Mouse (Mus musculus): ENCODE data around the gene Bag5. TPM values are rescaled to one million over a fixed set of nuclear protein-coding genes. Genes with fewer than 3 reads are reported as not detected.

Bag5 gene
- polyA plus RNA-seq, 1 experiment: 6.2 TPM

GRCm38 (mm10) chr12:111693341-111694270 lies 19.5 kb downstream of the Bag5 start:
- Histone ChIP-seq H3K4me3 (ENCODE audit: extremely low read depth, insufficient read depth, insufficient read length) (no peak overlapping the region), H3K36me3 (ENCODE audit: control insufficient read depth, insufficient read depth, low read length) (no peaks in the 10 kb centered on the region), H3K4me1 (ENCODE audit: control insufficient read depth, insufficient read depth, insufficient read length) (peaks cover 14% of the 10 kb centered on the region; the same call in 1 of the 2 replicates), H3K27me3 (ENCODE audit: control insufficient read depth, insufficient read depth, low read length) (no peaks in the 10 kb centered on the region), H3K27ac (ENCODE audit: insufficient read depth, low read length) (peak overlapping the region; percentile 65)
- no peak for DNase-seq (ENCODE audit: low read depth in 1 of 2, low spot score in 2 of 2)
- no peak for TF ChIP-seq POLR2A (IDR thresholded peaks at IDR 0.05; ENCODE audit: low read depth, low read length)
- TF ChIP-seq CTCF (IDR thresholded peaks at IDR 0.05; ENCODE audit: extremely low read depth, insufficient read depth, insufficient read length, insufficient replicate concordance): no peak
- 73% methylated on average over 18 of the region's 18 CpGs for WGBS

GRCm38 (mm10) chr12:111692899-111693298 lies 20.2 kb downstream of the Bag5 start:
- no peaks in the 10 kb centered on the region for H3K36me3 ChIP-seq (ENCODE audit: control insufficient read depth, insufficient read depth, low read length)
- H3K4me1 ChIP-seq (ENCODE audit: control insufficient read depth, insufficient read depth, insufficient read length): peaks cover 14% of the 10 kb centered on the region; the same call in 1 of the 2 replicates
- H3K27ac ChIP-seq (ENCODE audit: insufficient read depth, low read length): no peak overlapping the region
- no peak overlapping the region for H3K4me3 ChIP-seq (ENCODE audit: extremely low read depth, insufficient read depth, insufficient read length)
- no peaks in the 10 kb centered on the region for H3K27me3 ChIP-seq (ENCODE audit: control insufficient read depth, insufficient read depth, low read length)
- no peak for TF ChIP-seq POLR2A (IDR thresholded peaks at IDR 0.05; ENCODE audit: low read depth, low read length)
- TF ChIP-seq CTCF (IDR thresholded peaks at IDR 0.05; ENCODE audit: extremely low read depth, insufficient read depth, insufficient read length, insufficient replicate concordance): no peak
- DNase-seq (ENCODE audit: low read depth in 1 of 2, low spot score in 2 of 2): no peak
- WGBS: 82% methylated on average over 5 of the region's 5 CpGs

- Histone ChIP-seq H3K36me3 (ENCODE audit: control insufficient read depth, insufficient read depth, low read length) (no peaks in the 10 kb centered on the region), H3K27ac (ENCODE audit: insufficient read depth, low read length) (peak overlapping the region; percentile 40), H3K4me1 (ENCODE audit: control insufficient read depth, insufficient read depth, insufficient read length) (peaks cover 14% of the 10 kb centered on the region; the same call in 1 of the 2 replicates), H3K27me3 (ENCODE audit: control insufficient read depth, insufficient read depth, low read length) (no peaks in the 10 kb centered on the region), H3K4me3 (ENCODE audit: extremely low read depth, insufficient read depth, insufficient read length) (no peak overlapping the region)
- DNase-seq (ENCODE audit: low read depth in 1 of 2, low spot score in 2 of 2): peak in 1 of 2 experiments; percentile 27
- 39% methylated on average over 5 of the region's 5 CpGs for WGBS
- TF ChIP-seq POLR2A (IDR thresholded peaks at IDR 0.05; ENCODE audit: low read depth, low read length) (no peak), CTCF (IDR thresholded peaks at IDR 0.05; ENCODE audit: extremely low read depth, insufficient read depth, insufficient read length, insufficient replicate concordance) (no peak)
Observed at GRCm38 (mm10) chr12:111691346-111691872, 21.6 kb downstream of the Bag5 start.

- Histone ChIP-seq H3K27me3 (ENCODE audit: control insufficient read depth, insufficient read depth, low read length) (no peaks in the 10 kb centered on the region), H3K4me1 (ENCODE audit: control insufficient read depth, insufficient read depth, insufficient read length) (peaks cover 14% of the 10 kb centered on the region; the same call in 1 of the 2 replicates), H3K27ac (ENCODE audit: insufficient read depth, low read length) (no peak overlapping the region), H3K36me3 (ENCODE audit: control insufficient read depth, insufficient read depth, low read length) (no peaks in the 10 kb centered on the region), H3K4me3 (ENCODE audit: extremely low read depth, insufficient read depth, insufficient read length) (no peak overlapping the region)
- TF ChIP-seq CTCF (IDR thresholded peaks at IDR 0.05; ENCODE audit: extremely low read depth, insufficient read depth, insufficient read length, insufficient replicate concordance) (no peak), POLR2A (IDR thresholded peaks at IDR 0.05; ENCODE audit: low read depth, low read length) (no peak)
- 86% methylated on average over 11 of the region's 11 CpGs for WGBS
- no peak for DNase-seq (ENCODE audit: low read depth in 1 of 2, low spot score in 2 of 2)
Observed at GRCm38 (mm10) chr12:111689426-111689825, 23.6 kb downstream of the Bag5 start.

- Histone ChIP-seq H3K27ac (ENCODE audit: insufficient read depth, low read length) (no peak overlapping the region), H3K4me3 (ENCODE audit: extremely low read depth, insufficient read depth, insufficient read length) (no peak overlapping the region), H3K36me3 (ENCODE audit: control insufficient read depth, insufficient read depth, low read length) (no peaks in the 10 kb centered on the region), H3K27me3 (ENCODE audit: control insufficient read depth, insufficient read depth, low read length) (no peaks in the 10 kb centered on the region), H3K4me1 (ENCODE audit: control insufficient read depth, insufficient read depth, insufficient read length) (peaks cover 7% of the 10 kb centered on the region; the same call in 1 of the 2 replicates)
- no peak for TF ChIP-seq POLR2A (IDR thresholded peaks at IDR 0.05; ENCODE audit: low read depth, low read length)
- TF ChIP-seq CTCF (IDR thresholded peaks at IDR 0.05; ENCODE audit: extremely low read depth, insufficient read depth, insufficient read length, insufficient replicate concordance): no peak
- DNase-seq (ENCODE audit: low read depth in 1 of 2, low spot score in 2 of 2): no peak
- 79% methylated on average over 2 of the region's 2 CpGs for WGBS
Observed at GRCm38 (mm10) chr12:111688069-111688428, 25.0 kb downstream of the Bag5 start.

GRCm38 (mm10) chr12:111687350-111688068 lies 25.5 kb downstream of the Bag5 start:
- H3K4me3 ChIP-seq (ENCODE audit: extremely low read depth, insufficient read depth, insufficient read length): no peak overlapping the region
- no peaks in the 10 kb centered on the region for H3K27me3 ChIP-seq (ENCODE audit: control insufficient read depth, insufficient read depth, low read length)
- peaks cover 7% of the 10 kb centered on the region; the same call in 1 of the 2 replicates for H3K4me1 ChIP-seq (ENCODE audit: control insufficient read depth, insufficient read depth, insufficient read length)
- peaks cover 4% of the 10 kb centered on the region; the same call in 1 of the 2 replicates for H3K36me3 ChIP-seq (ENCODE audit: control insufficient read depth, insufficient read depth, low read length)
- H3K27ac ChIP-seq (ENCODE audit: insufficient read depth, low read length): peak overlapping the region; percentile 34; the same call in 1 of the 2 replicates
- TF ChIP-seq CTCF (IDR thresholded peaks at IDR 0.05; ENCODE audit: extremely low read depth, insufficient read depth, insufficient read length, insufficient replicate concordance): no peak
- TF ChIP-seq POLR2A (IDR thresholded peaks at IDR 0.05; ENCODE audit: low read depth, low read length): no peak
- DNase-seq (ENCODE audit: low read depth in 1 of 2, low spot score in 2 of 2): no peak
- WGBS: 67% methylated on average over 14 of the region's 14 CpGs

All from spleen, adult 2 months (tissue).